Mouse (Mus musculus) intestine, embryonic 16.5 days (tissue): ENCODE measurements at regions not wholly inside any gene's neighbourhood (a gene's known extent, or its start where the extent isn't known, plus 50 kb on each side); places are given as distances from the start of the nearest gene placed in this dataset.
A peak's percentile ranks its signal among the peaks of the same experiment; 100 is the strongest.

Experiments
- ATAC-seq: fragments of 200-750 bp; cut with Nextera tagmentation; 2 replicates; pipeline ENCODE4 v1.8.0; 2017; ENCODE audit warnings: moderate TSS enrichment, moderate library complexity
- H3K27ac ChIP-seq: fragments of 300-500 bp; sonication (generic); 2 replicates; pipeline ENCODE4 v1.5.1; 2014; ENCODE audit warnings: mild to moderate bottlenecking, low read length
- H3K27me3 ChIP-seq: fragments of 300-500 bp; sonication (generic); replicated peaks from 2 replicates; pipeline ENCODE4 v1.6.1; 2014; ENCODE audit warnings: low read length, control low read depth, mixed read lengths; ENCODE audit not compliant: control insufficient read depth, insufficient read depth
- H3K36me3 ChIP-seq: fragments of 300-500 bp; sonication (generic); 2 replicates; pipeline ENCODE4 v1.6.1; 2014; ENCODE audit warnings: low read length, control low read depth; ENCODE audit not compliant: control insufficient read depth, insufficient read depth
- H3K4me1 ChIP-seq: fragments of 300-500 bp; sonication (generic); 2 replicates; pipeline ENCODE4 v1.6.1; 2014; ENCODE audit warnings: low read length, control low read depth, mixed read lengths; ENCODE audit not compliant: control insufficient read depth, insufficient read depth
- H3K4me2 ChIP-seq: fragments of 300-500 bp; sonication (generic); 2 replicates; pipeline ENCODE4 v1.6.1; 2014; ENCODE audit warnings: low read depth, low read length, control low read depth
- H3K4me3 ChIP-seq: fragments of 300-500 bp; sonication (generic); 2 replicates; pipeline ENCODE4 v1.5.1; 2014; ENCODE audit warnings: mild to moderate bottlenecking, low read length
- H3K9ac ChIP-seq: fragments of 300-500 bp; sonication (generic); 2 replicates; pipeline ENCODE4 v1.6.1; 2014; ENCODE audit warnings: low read depth, low read length
- H3K9me3 ChIP-seq: fragments of 300-500 bp; sonication (generic); 2 replicates; pipeline ENCODE4 v1.6.1; 2016; ENCODE audit warnings: low read length, control low read depth; ENCODE audit not compliant: control insufficient read depth
- WGBS: fragments of 180-500 bp; shearing (Covaris S2); extraction: QIAGEN DNeasy Blood & Tissue Kit; methylation state at CpG from one replicate; pipeline ENCODE4 v1.1.7; 2014; 5-methylcytosine and 5-hydroxymethylcytosine counted together

DNA sequence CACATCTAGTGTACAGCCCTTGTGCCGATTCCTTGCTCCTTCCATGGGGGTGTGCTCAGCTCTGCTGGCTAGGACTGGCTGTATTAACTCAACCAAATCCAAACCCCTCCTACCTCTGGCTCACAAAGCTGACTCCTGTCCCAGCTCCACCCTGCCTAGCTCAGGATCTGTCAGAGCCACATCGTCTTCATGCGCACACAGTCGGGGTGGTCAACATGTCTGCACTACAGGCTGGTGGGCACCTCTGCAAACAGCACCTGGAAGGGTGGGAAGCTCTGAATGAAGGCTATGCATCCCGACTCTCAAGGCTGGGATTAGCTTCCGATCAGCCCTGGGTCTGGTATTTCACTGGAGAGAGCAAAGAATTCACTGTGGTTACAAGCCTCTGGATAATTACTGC is 220.4 kb downstream of the 3110018I06Rik start:
- Histone ChIP-seq H3K9me3 (no peaks in the 10 kb centered on the region), H3K27ac (no peak overlapping the region), H3K36me3 (no peaks in the 10 kb centered on the region), H3K9ac (no peak overlapping the region), H3K4me3 (no peak overlapping the region), H3K4me1 (no peaks in the 10 kb centered on the region), H3K27me3 (no peaks in the 10 kb centered on the region), H3K4me2 (no peak overlapping the region)
- 82% methylated on average over 6 of the region's 6 CpGs for WGBS
- no peak for ATAC-seq

DNA sequence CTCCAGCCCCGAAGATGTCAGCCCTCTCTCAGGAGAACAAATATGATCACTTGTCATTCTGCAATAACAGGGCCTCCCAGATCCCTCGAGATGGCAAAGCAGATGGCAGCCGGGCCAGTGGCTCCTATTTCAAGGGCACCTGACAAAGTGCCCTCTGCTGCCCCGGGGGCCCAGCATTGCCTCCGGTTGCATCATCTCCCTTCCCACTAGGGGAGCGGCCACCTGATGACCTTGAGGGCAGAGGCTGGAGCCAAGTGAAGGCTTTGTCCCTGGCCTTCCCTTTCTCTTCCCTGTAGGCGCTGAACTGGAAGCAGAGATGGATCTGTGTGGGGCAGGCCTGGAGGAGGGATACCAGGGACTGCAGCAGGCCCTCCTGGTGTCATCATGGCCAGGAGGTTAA is 222.6 kb downstream of the 3110018I06Rik start:
- Histone ChIP-seq H3K4me1 (no peaks in the 10 kb centered on the region), H3K4me2 (no peak overlapping the region), H3K36me3 (no peaks in the 10 kb centered on the region), H3K9me3 (no peaks in the 10 kb centered on the region), H3K9ac (no peak overlapping the region), H3K27ac (no peak overlapping the region), H3K27me3 (no peaks in the 10 kb centered on the region), H3K4me3 (no peak overlapping the region)
- 58% methylated on average over 7 of the region's 7 CpGs for WGBS
- ATAC-seq = peak; percentile 59; the same call in 1 of the 2 replicates

DNA sequence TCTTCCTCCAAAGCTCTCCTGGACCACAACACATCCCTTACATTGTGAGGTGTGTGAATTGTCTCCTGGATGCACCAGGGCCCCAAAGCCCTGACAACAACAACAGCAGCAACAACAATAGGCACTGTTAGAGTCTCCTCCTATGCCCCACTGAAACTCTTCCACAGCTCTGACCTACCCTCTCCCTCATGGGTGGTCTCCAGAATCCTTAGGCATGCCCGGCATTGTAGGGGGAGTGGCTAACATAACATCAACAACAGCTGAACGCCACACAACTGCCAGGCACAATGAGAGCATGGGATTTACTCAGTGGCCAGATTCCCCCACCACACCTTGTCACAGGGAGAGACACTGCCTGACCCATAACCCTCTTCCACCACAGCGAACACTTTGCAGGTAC is 223.2 kb downstream of the 3110018I06Rik start:
- no peaks in the 10 kb centered on the region for H3K9me3 ChIP-seq
- H3K4me3 ChIP-seq = no peak overlapping the region
- H3K9ac ChIP-seq = no peak overlapping the region
- H3K4me2 ChIP-seq = no peak overlapping the region
- no peaks in the 10 kb centered on the region for H3K36me3 ChIP-seq
- H3K4me1 ChIP-seq = no peaks in the 10 kb centered on the region
- ATAC-seq = no peak
- no peak overlapping the region for H3K27ac ChIP-seq
- 51% methylated on average over 3 of the region's 3 CpGs for WGBS
- H3K27me3 ChIP-seq = no peaks in the 10 kb centered on the region

DNA sequence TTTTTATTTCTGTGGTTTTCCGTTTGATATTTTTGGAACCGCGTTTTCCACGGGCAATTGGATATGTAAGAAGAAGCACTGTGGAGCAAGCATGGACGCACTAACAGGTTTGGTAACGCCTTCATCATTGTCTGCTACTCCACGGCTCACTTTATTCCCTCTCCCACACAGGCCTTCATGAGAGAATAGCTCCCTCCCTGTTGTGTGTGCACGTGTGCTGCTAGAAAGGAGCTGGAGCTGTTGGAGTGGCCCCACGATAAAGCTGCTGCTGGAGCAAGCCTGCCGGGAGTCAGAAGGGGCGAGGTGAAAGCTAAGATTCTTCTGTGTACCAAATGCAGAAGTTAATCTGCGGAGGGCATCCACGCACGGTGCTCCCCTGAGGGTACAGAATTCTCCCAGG is 224.8 kb downstream of the 3110018I06Rik start:
- no peaks in the 10 kb centered on the region for H3K9me3 ChIP-seq
- no peak overlapping the region for H3K4me3 ChIP-seq
- WGBS = 73% methylated on average over 14 of the region's 14 CpGs
- no peak for ATAC-seq
- H3K9ac ChIP-seq = no peak overlapping the region
- no peaks in the 10 kb centered on the region for H3K27me3 ChIP-seq
- no peaks in the 10 kb centered on the region for H3K36me3 ChIP-seq
- H3K4me2 ChIP-seq = no peak overlapping the region
- no peak overlapping the region for H3K27ac ChIP-seq
- no peaks in the 10 kb centered on the region for H3K4me1 ChIP-seq

DNA sequence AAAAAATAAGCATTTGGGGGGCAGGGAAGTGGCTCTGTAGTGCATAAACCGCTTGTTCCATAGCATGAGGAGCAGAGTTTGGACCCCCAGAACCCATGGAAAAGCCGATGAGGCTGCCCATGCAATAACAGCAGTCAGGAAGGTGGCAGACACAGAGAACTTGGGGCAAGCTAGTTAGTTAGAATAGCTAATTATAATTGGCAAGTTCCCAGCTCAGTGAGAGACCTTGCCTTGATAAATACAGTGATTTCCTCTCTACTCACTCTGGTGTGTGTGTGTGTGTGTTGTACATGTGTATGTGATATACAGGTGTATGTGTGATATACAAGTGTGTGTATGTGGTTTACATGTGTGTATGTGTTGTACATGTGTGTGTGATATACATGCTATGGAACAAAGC is 226.4 kb downstream of the 3110018I06Rik start:
- Histone ChIP-seq H3K9me3 (no peaks in the 10 kb centered on the region), H3K9ac (no peak overlapping the region), H3K4me2 (no peak overlapping the region), H3K27me3 (no peaks in the 10 kb centered on the region), H3K4me1 (no peaks in the 10 kb centered on the region), H3K27ac (no peak overlapping the region), H3K36me3 (no peaks in the 10 kb centered on the region), H3K4me3 (no peak overlapping the region)
- no peak for ATAC-seq
- 86% methylated on average over 2 of the region's 2 CpGs for WGBS

DNA sequence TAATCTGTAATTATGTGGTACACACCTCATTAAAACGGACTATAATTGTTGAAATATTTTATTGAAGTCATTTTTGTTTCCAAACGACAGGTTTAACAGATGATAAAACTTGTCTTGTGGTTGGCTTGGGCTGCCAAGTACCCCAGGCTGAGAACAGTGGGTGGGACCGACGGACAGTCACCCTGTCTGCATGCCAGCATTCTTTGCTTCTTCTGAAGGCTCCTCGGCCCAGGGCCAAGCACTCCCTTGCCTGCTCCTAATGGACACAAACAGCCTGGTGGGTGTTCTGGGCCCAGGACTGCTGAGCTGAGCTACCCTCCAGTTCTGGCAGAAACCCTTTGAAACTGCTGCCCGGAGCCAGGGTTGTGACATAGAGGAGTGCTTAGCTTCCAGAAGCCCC is 227.4 kb downstream of the 3110018I06Rik start:
- H3K4me2 ChIP-seq = no peak overlapping the region
- no peaks in the 10 kb centered on the region for H3K27me3 ChIP-seq
- H3K4me1 ChIP-seq = no peaks in the 10 kb centered on the region
- H3K36me3 ChIP-seq = no peaks in the 10 kb centered on the region
- 62% methylated on average over 6 of the region's 6 CpGs for WGBS
- no peak for ATAC-seq
- H3K9me3 ChIP-seq = no peaks in the 10 kb centered on the region
- no peak overlapping the region for H3K9ac ChIP-seq
- no peak overlapping the region for H3K4me3 ChIP-seq
- no peak overlapping the region for H3K27ac ChIP-seq

DNA sequence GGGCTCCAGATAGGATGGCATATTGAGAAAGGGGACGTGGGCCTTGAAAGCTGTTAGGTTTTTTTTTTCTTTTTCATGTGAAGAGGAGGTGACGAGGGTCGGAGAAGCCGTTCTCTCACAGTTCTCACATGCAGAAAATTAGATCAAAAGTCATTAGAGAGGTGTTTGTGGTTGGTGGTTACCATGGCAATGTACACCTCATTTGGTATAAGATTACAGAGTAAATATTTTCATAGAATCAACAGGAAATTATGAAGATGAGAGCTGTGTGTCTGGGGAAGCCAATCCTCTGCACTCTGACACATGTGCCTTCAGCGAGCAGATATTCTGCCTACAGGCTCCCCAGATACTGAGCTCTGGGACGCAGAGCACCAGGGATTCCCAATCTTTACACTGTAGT is 232.5 kb downstream of the 3110018I06Rik start:
- Histone ChIP-seq H3K27ac (no peak overlapping the region), H3K4me1 (no peaks in the 10 kb centered on the region), H3K4me3 (no peak overlapping the region), H3K4me2 (no peak overlapping the region), H3K9me3 (no peaks in the 10 kb centered on the region), H3K27me3 (no peaks in the 10 kb centered on the region), H3K36me3 (no peaks in the 10 kb centered on the region), H3K9ac (no peak overlapping the region)
- 78% methylated on average over 6 of the region's 6 CpGs for WGBS
- no peak for ATAC-seq

DNA sequence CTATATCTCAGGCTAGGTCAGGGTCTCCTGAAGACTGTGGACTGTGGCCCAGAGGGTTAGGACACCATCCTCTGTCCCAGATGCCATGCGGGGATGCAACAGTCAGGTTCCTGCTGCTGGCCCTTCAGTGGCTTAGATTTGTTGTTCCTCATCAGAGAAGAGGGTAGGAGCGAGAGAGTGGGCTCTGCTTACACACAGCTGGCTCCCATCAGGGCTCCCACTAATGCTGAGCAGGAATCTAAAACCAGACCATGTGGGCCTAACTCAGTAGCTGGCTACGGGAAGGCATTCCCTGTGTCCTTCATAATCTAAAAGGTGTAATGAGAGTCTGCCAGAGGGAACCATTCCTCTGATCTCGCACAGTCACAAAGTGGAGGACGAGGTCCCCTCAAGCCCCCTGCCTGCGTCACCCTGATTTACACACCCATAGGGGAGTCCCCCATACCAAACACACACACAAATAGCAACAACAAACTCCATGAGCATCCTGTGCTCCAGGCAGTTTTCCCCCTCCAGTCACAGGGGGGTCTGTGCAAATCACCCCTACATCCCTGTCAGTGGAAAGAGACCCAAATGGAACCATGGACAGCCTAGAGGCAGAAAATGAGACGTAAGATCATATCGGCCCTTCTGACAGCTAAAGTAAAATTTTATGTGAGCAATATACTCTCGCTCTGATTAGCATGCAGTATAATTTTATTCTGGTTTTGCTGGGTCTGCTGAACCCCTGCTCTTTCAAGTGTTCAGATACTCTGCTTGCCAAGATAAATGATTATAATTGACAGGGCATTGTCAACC is 234.8 kb downstream of the 3110018I06Rik start:
- H3K27ac ChIP-seq = no peak overlapping the region
- WGBS = 77% methylated on average over 9 of the region's 9 CpGs
- no peaks in the 10 kb centered on the region for H3K9me3 ChIP-seq
- no peaks in the 10 kb centered on the region for H3K27me3 ChIP-seq
- H3K36me3 ChIP-seq = no peaks in the 10 kb centered on the region
- no peak for ATAC-seq
- no peak overlapping the region for H3K4me2 ChIP-seq
- no peak overlapping the region for H3K9ac ChIP-seq
- no peaks in the 10 kb centered on the region for H3K4me1 ChIP-seq
- H3K4me3 ChIP-seq = no peak overlapping the region

DNA sequence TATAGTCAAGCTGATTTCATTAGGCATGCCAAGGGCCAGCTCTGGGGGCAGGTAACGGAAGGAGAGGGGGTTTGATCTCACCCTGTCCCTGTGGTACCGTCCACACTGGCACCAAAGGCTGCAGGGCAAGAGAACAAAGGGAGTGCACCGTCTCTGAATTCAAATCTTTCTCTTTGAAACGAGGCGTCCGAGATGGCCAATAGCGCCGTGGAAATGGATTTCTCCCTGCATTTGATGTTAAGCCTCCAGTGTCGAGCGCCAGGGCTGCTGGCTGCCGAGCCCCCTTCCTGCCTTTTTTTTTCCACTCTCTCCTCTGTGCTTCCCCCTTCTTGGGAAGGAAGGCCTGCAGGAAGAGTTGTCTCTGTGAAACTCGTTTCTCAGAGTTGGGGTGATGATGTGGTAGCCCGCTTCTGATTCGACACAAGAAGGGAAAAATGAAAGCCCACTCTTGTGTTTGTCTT is 235.5 kb downstream of the 3110018I06Rik start:
- 58% methylated on average over 14 of the region's 14 CpGs for WGBS
- ATAC-seq = no peak

DNA sequence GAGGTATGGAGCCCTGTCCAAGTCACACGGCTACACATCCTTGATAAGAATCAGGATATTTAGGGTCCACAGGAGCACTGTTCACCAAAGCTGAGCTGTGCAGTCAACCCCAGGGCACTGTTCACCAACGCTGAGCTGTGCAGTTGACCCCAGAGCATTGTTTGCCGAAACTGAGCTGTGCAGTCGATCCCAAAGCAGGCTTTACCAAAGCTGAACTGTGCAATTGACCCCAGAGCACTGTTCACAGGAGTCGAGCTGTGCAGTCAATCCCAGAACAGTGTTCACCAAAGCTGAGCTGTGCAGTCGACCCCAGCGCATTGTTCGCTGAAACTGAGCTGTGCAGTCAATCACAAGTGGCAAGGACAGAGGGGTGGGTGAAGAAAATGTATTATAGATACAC is 236.0 kb downstream of the 3110018I06Rik start:
- Histone ChIP-seq H3K27me3 (no peaks in the 10 kb centered on the region), H3K27ac (no peak overlapping the region), H3K4me2 (no peak overlapping the region), H3K36me3 (no peaks in the 10 kb centered on the region), H3K9ac (no peak overlapping the region), H3K9me3 (no peaks in the 10 kb centered on the region), H3K4me3 (no peak overlapping the region), H3K4me1 (no peaks in the 10 kb centered on the region)
- ATAC-seq = no peak
- 46% methylated on average over 8 of the region's 8 CpGs for WGBS

More for the DNA sequence above, 235.5 kb downstream of the 3110018I06Rik start:
- H3K36me3 ChIP-seq = no peaks in the 10 kb centered on the region
- no peak overlapping the region for H3K9ac ChIP-seq
- H3K27ac ChIP-seq = no peak overlapping the region
- no peak overlapping the region for H3K4me3 ChIP-seq
- H3K9me3 ChIP-seq = no peaks in the 10 kb centered on the region
- H3K4me1 ChIP-seq = no peaks in the 10 kb centered on the region
- no peaks in the 10 kb centered on the region for H3K27me3 ChIP-seq
- no peak overlapping the region for H3K4me2 ChIP-seq
